Mouse (Mus musculus): ENCODE measurements around the gene Plpp6.
"Not testable (repeated sequence)": the region's sequence is repeated elsewhere in the genome, so short reads cannot be mapped to it uniquely, and the experiment has no call there.

Plpp6 gene

GRCm38 (mm10) chr19:28989515-28989914 is 25.8 kb downstream of the Plpp6 start:
- no peak for DNase-seq (ENCODE audit: low read depth)

- peak; percentile 98 for DNase-seq (ENCODE audit: low read depth)
These were observed 26.4 kb downstream of the Plpp6 start, which contains the start of gene Cdc37l1 for GRCm38 (mm10) chr19:28990194-28990589. Gene Cdc37l1, plus strand, starts transcription at chr19:28990352.

GRCm38 (mm10) chr19:28990590-28991221 is 27.0 kb downstream of the Plpp6 start:
- peak; percentile 64 for DNase-seq (ENCODE audit: low read depth)

GRCm38 (mm10) chr19:28991391-28991790 is 27.6 kb downstream of the Plpp6 start:
- peak; percentile 34 for DNase-seq (ENCODE audit: low read depth)

GRCm38 (mm10) chr19:28994870-28995269 is 31.1 kb downstream of the Plpp6 start:
- peak; percentile 55 for DNase-seq (ENCODE audit: low read depth)

GRCm38 (mm10) chr19:28995366-28995765 is 31.6 kb downstream of the Plpp6 start:
- no peak for DNase-seq (ENCODE audit: low read depth)

- DNase-seq (ENCODE audit: low read depth) = no peak
These were observed 34.4 kb downstream of the Plpp6 start for GRCm38 (mm10) chr19:28997976-28998630.

GRCm38 (mm10) chr19:29000321-29000720 is 36.6 kb downstream of the Plpp6 start:
- not testable (repeated sequence) for DNase-seq (ENCODE audit: low read depth)

- no peak for DNase-seq (ENCODE audit: low read depth)
These were observed 44.4 kb downstream of the Plpp6 start for GRCm38 (mm10) chr19:29008069-29008706.

GRCm38 (mm10) chr19:29009046-29009445 is 45.3 kb downstream of the Plpp6 start:
- DNase-seq (ENCODE audit: low read depth) = no peak

GRCm38 (mm10) chr19:29011355-29011990 is 47.7 kb downstream of the Plpp6 start:
- no peak for DNase-seq (ENCODE audit: low read depth)

- DNase-seq (ENCODE audit: low read depth) = no peak
These were observed 50.8 kb downstream of the Plpp6 start for GRCm38 (mm10) chr19:29014466-29015055.

- no peak for DNase-seq (ENCODE audit: low read depth)
These were observed 51.9 kb downstream of the Plpp6 start for GRCm38 (mm10) chr19:29015410-29016203.

GRCm38 (mm10) chr19:29016204-29016765 is 52.5 kb downstream of the Plpp6 start:
- DNase-seq (ENCODE audit: low read depth) = no peak

Measured in NIH3T3 (cell line).